Mouse (Mus musculus) frontal cortex, postnatal 36 days (tissue): ENCODE measurements around the gene Olfr1283.

Experiments used
- DNase-seq, 2 experiments: peaks; one replicate each; pipeline ENCODE4 v3.0.0; 2022; ENCODE audit warnings: low spot score in 2 of 2

Olfr1283 gene

DNA sequence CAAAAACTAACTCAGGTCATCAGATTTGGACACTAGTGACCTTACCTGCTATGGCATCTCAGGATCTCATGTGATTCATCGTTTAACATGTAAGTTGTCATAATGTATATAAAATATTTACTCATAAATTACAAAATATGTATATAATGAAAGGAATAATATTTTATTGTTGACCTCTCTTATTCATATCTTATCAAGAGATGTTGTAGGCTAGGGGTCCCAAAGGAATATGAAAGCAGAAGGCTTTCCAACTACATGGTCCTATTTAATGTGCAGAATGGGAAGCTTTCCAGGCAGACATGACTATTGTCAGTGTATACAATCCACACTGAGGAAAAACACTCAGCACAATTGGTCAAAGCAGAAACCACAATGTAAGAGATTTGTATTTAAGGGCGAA lies at the start of gene Olfr1283:
Gene Olfr1283, plus strand, starts transcription at position 301 of the 400 bp plus-strand sequence.
- no peak for DNase-seq

DNA sequence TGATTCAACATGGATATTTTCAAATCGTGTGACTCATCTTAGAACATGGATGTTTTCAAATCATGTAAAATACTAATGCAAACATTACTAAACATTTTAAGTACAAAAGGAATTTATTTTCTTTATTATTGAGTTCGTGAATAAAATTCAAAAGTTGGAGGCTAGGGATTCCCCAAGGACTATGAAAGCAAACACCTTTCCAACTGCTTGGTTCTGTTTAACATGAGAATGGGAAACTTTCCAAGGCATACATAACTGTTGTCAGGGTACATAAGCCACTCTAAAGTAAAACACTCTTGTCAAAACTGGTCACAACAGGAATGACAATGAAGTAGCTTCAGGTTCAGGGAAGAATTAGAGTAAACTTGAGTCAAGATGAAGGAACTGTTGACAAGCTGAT lies 40.4 kb upstream of the Olfr1283 start, which contains the start of gene Olfr1281:
Gene Olfr1281, plus strand, starts transcription at position 301 of the 400 bp plus-strand sequence.
- no peak for DNase-seq

DNA sequence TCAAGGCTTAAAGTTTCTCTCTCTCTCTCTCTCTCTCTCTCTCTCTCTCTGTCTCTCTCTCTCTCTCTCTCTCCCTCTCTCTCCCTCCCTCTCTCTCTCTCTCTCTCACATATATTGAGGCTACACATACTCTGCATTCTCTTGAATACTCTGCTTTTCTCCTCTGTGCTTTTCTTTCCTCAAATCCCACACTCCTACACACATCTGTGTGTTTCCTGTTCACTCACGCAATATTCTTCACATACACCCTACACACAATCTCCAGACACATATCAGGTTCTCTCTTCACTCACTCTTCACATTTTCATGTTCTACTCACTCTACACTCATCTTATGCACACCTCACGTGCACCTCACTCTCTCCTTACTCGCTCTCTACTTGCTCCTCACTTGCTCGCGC lies 32.9 kb upstream of the Olfr1283 start:
- peak in 1 of 2 experiments; percentile 6 for DNase-seq

DNA sequence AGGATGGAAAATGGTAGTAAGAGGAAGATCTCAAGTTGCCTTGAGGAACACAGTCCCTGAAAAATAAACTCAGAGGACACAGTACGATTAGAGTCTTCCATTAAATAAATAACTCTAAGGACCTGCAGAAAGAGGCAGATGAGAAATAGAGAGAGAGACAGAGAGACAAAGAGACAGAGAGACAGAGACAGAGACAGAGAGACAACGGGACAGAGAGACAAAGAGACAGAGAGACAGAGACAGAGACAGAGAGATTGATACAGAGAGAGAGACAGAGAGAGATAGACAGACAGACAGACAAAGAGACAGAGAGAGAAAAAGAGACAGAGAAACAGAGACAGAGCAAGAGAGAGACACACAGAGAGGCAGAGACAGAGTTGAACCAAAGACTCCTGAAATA lies 30.6 kb upstream of the Olfr1283 start, which contains the start of gene Olfr1282:
Gene Olfr1282, minus strand, starts transcription at position 101 of the 400 bp plus-strand sequence.
- no peak for DNase-seq

DNA sequence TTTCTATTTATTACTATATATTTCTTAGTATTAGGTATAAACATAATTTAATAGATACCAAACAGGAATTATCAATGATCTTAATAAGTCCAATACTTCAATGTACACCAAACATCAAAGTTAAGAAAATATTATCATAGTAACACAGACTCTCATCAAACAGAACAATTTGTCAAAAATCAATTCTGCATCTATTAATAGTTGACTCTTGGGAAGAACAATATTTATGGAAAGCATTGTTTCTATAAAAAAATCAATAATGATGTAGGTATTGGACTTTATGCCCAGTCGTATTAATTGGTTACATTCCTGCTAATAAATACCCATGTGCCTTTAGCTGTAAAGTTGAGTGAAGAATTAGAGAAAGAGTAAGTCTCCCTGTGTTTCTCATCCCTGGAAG lies 8.6 kb downstream of the Olfr1283 start, which contains the start of gene Olfr1284:
Gene Olfr1284, plus strand, starts transcription at position 301 of the 400 bp plus-strand sequence.
- no peak for DNase-seq
